Mouse (Mus musculus) G1E (cell line): ENCODE results near the gene Pdxk.

Experiments used
- CTCF ChIP-seq: IDR thresholded peaks from 2 replicates; pipeline ENCODE4 v1.5.1; 2012; ENCODE audit warnings: low read depth, low read length, inconsistent platforms, mixed read lengths
- GATA2 ChIP-seq: IDR thresholded peaks from 2 replicates; pipeline ENCODE4 v1.6.1; 2012; ENCODE audit warnings: low read depth, low read length, inconsistent platforms, borderline replicate concordance

DNA sequence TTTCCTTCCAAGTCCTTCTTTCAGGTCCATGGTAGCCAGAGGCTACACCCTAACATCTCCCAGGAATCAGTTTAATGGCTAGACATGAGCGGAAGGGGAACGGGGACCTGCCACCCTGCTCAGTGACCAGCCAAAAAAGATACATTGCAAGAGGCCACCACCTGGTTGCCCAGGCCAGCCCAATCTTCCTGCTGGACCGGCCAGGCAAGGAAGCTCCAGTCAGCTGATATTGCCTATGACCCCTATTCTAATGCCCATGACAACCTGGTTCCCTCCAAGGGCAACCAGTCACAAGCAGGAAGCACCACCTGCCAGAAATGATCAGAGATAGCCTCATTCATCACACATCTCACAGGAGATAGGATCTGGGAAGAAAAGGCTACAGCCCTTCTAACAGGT lies 1.0 kb downstream of the Pdxk start:
- TF ChIP-seq GATA2: no peak
- TF ChIP-seq CTCF: no peak
